Mouse (Mus musculus) inflammation-experienced regulatory T-cells, adult 6 months (primary cell): ENCODE results near the gene 1700025C18Rik. TPM values are rescaled to one million over a fixed set of nuclear protein-coding genes. Genes with fewer than 3 reads are reported as not detected.

Source experiments
- ATAC-seq: one replicate; pipeline ENCODE4 v1.8.0; 2017
- polyA plus RNA-seq, 3 experiments: library from polyadenylated mRNA; unstranded; fragments of 100-300 nt; shearing (Covaris generic); gene quantifications; one replicate each; pipeline ENCODE4 v1.2.1; 2017

Gene 1700025C18Rik
- polyA plus RNA-seq, 3 experiments from 2014 or later = not detected

- ATAC-seq = no peak
Observed at GRCm38 (mm10) chr2:165077055-165077454, 13.5 kb downstream of the 1700025C18Rik start.

DNA sequence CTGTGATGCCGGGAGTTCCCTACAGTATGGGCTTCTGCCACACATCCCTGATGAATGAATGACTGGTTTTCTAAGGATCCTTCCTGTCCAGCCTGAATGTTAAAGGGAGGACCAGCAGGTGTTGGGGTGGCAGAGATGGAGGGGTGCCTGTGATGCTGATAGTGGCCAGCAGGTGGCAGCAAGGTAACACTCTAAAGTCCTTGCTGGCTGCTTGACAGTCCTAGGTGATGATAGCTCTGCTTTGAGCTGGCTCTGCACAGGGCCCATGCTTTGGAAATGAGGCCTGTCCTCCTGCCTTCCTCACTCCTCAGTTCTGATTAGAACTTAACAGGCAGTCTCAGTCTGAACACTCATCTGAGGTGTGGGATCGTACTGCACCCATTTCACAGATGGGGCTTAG lies 15.6 kb downstream of the 1700025C18Rik start:
- ATAC-seq = peak; percentile 52

DNA sequence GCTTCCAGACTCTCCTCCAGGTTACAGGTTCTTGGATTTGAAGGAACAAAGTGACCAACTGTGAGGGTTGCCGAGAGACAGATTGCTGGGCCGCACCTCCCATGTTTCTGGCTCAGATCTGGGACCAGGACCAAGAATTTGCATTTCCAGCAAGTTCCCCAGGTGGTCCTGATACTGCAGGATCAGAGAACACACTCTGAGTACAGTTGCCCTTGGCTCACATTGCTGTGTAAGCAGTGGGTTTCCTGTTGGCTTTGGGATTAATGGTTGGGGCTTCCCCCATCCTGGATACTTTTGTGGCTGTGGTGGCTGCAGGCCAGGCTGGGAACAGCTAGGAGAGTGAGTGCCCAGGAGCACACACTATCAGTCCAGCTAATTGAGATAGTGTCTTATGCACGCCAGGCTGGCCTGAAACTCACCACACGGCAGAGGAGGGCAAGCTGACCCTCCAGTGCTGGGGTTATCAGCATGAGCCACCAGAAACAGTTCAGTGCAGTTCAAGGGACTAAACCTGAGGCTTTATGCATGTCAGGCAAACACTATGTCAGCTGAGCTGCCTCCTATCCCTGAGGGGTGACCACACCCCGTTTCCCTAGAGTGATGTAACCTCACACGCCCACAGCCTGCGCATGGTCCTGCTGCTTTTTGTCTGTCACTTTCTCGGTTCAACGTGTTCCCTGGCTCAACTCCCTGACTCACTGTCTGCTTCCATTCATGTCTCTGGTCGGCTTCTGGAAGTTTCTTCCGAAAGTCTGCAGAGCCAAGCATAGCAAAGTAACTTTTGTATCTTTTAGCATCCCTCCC lies 16.3 kb downstream of the 1700025C18Rik start:
- ATAC-seq = no peak

DNA sequence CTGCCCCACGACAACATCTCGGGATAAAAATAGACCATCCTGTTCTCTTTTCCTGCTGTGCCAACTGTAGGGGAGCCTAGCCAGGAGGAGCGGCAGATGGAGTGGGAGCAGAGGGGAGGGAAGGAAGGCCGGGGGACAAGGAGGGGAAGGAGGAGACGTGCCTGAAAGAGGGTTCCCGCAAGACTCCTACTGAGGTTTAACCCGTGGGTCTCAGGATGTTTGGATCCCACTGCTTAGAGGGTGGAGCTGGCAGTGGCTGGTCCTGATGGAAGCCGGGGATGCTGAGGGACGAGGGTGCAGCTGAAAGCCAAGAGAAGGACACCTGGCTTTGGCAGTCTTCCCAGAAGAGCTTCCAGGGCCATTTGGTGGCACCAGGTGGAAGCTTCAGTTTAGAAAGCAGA lies 17.2 kb downstream of the 1700025C18Rik start:
- ATAC-seq = no peak

DNA sequence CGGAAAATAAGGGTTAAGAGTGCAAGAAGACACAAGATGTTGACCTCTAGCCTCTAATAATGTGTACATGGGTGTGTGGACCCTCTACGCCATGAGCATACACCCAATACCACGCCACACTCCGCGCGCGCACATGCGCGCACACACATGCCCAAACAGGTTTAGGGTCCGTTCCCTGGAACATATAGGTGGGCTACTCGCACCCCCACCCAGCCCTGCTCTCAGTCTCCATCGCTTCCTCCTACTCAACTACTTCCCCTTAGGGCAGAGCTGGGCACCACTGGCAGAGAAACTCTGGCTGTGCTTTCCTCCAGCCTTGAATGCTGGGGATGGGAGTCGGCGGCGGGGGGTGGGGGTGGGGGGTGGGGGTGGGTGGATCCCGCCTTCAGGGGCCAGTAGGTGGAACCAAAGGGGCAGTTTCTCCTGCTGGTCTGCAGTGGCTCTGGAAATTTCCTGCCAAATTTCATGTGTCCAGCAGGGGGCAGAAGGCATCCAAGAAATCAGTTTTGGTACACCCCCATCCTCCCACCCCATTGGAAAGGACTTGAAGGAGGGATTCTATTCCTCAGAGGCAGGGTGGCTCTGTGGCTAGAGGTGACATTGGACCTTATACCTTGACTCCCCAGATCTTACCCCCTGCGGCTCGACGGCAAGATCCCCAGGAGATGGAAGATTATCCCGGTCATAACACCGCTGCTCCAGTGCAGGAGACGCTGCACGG lies 20.3 kb downstream of the 1700025C18Rik start:
- ATAC-seq = no peak

DNA sequence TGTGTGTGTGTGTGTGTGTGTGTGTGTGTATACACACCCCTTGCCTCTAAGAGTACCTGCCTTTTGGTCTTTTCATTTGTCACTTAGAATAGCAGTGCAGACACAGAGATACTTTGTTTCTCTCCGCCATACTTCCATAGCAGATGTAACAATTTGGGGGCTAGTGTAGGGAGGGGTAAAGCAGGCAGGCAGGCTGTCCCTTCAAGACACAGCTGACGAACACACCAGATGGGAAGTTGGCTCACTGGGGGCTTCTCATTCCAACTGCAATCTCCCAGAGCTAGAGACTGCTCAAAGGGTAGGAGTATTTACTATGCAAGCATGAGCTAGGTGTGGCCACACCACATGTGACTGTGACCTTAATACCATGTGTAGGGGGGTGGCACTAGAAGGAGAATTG lies 21.7 kb downstream of the 1700025C18Rik start:
- no peak for ATAC-seq

DNA sequence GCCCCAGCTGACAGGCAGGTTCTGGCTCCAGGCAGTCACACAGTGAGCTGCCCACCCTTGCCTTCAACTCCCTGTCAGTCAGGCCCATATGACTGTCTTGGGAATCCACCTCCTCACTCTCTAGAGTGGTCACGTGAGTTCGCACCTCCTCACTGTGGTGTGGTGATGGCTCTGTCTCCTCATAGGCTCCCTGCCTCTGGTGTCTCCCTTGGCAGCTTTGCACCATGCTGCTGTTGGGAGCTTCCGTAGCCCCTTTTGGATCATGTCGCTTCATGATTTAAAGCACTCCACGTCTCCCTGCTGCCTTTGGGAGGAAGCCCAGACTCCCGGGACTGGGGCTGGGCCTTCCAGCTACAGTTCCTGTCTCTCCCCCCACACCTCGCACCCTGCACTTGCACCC lies 26.1 kb downstream of the 1700025C18Rik start:
- ATAC-seq = no peak

- ATAC-seq = no peak
Observed at GRCm38 (mm10) chr2:165061638-165062433, 28.7 kb downstream of the 1700025C18Rik start.

DNA sequence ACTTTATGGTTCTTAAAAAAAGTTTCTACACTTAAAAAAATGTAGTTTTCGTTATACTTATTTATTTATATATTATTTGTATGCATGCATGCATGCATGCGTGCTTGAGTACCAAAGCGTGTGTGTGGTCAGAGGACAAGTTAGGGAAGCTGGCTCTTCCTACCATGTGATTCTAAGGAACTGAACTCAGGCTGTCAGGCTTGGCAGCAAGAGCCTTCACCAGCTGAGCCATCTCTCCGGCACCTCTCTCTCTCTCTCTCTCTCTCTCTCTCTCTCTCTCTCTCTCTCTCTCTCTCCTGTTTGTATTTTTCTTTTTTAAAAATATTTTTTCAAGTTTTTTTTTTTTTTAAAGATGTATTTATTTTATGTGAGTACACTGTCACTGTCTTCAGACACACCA lies 30.6 kb downstream of the 1700025C18Rik start:
- no peak for ATAC-seq

DNA sequence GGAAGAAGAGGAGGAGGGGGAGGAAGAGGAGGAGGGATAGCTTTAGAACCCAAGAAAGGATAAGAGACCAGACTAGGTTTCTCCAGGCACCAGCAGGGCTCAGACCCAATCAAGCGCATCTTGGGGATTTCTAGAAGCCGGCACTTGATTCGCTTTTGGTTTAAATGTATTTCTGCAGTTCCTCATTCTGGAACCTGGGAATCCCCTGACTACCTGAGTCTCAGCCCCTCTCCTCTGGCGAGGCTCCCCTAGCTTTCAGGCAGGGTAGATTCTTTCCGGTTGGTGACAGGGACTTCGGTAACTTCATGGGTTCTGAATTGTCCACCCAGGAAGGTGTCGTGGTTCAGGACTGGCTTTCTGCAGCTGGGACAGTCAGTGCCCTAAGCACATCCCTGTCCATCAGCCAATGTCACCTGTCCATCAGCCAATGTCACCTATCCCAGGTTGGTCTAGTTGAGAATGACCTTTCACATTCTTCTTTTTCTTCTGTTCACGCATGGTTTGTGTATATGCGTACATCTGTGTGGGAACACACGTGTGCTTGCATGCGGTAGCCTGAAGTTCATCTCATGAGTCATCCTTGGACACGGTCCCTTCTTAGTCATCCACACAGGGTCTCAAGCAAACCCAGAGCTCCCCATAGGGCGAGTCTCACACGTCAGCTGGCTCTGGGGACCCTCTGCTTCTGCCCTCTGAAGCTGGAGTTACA lies 34.0 kb downstream of the 1700025C18Rik start:
- no peak for ATAC-seq

DNA sequence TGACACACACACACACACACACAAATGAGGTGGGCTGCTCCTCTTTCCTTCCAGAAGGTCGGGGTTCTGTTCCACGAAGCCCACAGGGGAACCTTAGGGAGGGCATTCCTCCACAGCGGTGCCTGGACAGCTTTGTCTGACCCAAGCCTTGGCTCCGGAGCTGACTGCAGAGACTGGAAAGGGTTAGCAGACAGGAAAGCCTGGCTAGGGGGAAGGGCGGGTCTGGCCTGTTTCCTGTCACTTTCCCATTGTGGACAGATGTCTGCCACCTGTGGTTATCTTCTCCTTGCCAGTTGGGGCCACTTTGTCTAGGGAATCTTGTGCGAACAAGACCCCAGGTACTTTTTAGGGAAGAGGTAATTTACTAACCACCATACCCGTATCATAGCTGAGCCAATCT lies 34.6 kb downstream of the 1700025C18Rik start:
- ATAC-seq = no peak

DNA sequence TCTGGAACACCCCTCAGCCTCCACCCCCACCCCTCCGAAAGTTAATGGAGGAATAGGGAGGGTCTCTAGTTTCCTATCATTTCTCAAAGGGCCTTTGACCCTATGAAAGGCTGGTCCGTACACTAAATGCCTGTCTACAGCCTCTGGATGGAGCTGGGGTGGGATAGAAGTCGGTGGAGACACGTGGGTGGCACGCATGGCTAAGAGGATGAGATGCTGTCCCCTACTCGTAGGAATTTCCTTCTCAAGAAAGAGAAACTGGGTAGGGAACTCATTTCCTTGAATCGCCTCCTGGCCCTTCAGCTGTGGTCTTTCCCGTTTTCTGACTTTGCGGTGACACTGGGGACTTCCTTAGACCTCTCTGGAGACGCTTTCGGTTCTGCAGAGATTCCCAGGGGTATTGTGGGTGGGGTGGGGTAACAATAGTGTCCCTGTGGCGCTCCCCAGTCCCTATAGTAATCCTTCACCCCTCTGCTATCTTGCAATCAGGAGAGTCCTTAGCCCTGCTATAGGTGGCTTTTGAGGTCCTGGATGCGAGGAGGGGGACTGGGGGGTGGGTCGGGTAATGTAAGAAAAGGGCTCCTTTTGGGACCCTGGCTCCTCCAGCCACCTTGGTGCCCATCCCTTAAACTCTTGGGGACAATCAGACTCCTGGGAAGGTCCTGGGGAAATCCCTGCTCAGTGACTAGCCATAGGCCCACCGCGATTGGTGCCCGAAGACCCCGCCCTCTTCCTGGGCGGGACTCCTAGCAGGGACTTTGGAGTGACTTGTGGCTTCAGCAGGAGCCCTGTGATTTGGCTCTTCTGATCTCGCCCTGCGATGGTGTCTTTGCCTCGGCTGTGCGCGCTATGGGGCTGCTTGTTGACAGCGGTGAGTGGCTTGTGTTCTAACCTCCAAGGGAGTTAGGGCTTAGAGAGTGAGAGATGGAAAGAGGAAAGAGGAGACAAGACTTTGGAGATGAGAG lies 35.4 kb downstream of the 1700025C18Rik start, which contains the start of gene Cd40:
Cd40 (plus strand) TSS at position 740 of the 965 bp plus-strand sequence.
- ATAC-seq = peak; percentile 65

DNA sequence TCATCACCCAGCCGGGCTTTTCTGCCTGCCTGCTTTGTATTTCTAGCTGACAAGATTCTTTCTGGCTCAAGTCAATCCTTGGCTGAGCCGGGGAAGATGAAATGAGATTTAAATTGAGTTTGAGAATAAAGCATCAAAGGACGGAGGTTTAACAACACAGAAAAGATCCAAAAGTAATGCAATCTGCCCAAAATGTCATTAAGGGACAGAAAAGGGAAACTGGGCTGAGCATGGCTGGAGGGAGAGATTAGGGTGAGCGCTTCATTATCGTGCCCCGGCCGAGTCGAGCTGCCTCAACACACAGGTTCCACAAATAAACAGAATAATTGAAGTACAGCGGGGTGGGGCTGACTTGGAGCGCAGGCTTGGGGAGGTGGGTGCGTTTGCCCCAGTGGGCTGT lies 39.0 kb downstream of the 1700025C18Rik start:
- no peak for ATAC-seq

- ATAC-seq = no peak
Observed at GRCm38 (mm10) chr2:165050826-165051548, 39.6 kb downstream of the 1700025C18Rik start.

DNA sequence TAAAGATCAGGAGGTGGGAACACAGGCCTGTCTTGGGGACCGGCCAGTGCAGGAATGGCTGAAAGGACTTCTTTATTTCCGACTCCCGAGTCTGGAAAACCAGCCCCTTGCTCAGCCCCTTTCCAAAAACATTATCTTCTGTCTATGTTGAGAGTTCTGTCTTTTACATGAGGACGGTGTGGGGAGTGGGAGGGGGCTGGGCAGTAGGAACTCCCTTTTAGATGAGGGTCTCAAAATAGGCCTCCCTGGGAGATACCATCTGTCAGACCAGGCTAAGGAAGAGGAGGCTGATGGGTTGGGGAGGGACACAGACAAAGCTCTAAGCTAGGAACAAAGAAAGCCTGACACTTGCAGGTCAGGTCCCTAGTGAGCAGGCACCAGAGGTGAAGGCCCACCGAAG lies 41.5 kb downstream of the 1700025C18Rik start:
- ATAC-seq = no peak

- no peak for ATAC-seq
Observed at GRCm38 (mm10) chr2:165043729-165044128, 46.8 kb downstream of the 1700025C18Rik start.

- no peak for ATAC-seq
Observed at GRCm38 (mm10) chr2:165043090-165043636, 47.4 kb downstream of the 1700025C18Rik start.

DNA sequence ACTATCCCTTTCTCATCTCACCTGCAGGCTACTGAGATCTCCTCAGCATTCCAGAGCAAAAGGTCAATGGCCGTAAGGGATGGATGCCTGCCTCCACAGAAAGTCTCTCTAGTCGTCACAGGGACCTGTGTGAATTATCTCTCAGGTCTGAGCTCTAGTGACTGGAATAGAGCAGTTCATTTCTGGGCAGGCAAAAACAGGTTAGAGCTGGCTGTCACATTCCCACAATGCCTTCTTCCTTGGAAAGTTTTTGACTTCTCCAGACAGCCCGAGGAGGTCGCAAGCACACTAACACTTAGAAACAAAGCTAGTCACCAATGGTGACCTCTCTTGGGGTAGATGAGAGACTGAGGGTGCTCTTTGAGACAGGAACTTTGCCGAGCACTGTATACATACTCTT lies 48.4 kb downstream of the 1700025C18Rik start:
- ATAC-seq = no peak

- ATAC-seq = no peak
Observed at GRCm38 (mm10) chr2:165037415-165037814, 53.1 kb downstream of the 1700025C18Rik start.

DNA sequence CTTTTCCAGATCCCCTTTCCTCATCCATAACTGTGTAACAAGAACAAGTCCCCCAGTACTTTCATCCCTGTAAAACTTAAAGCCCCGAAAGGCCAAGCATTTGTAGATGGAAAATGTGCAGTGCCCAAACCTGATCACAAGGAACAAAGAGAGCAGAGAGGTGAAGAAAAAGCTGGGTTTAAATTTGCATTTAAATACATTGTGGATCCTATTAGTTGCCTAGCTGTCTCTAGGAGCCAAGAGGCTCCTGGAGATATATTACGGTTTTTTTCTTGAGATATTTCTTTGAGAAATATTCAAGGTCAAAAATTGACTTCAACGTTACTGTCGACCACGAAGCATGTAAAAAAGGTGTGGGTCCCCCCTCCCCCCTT lies 55.5 kb downstream of the 1700025C18Rik start:
- peak; percentile 33 for ATAC-seq
